Mouse (Mus musculus): ENCODE results near the gene Actr2. TPM values are rescaled to one million over a fixed set of nuclear protein-coding genes. Genes with fewer than 3 reads are reported as not detected.
"Not testable (repeated sequence)": the region's sequence is repeated elsewhere in the genome, so short reads cannot be mapped to it uniquely, and the experiment has no call there.

Gene Actr2
- polyA plus RNA-seq, 1 experiment from 2014 or later = 58.1 TPM

GRCm38 (mm10) chr11:20035343-20035928 lies 77.3 kb downstream of the Actr2 start:
- ATAC-seq (ENCODE audit: insufficient number of reproducible peaks, low FRiP score, low TSS enrichment, low read depth) (no peak; the same call in 1 of the 2 replicates), DNase-seq (ENCODE audit: low spot score) (no peak)
- H3K4me2 ChIP-seq (ENCODE audit: low read depth, severe bottlenecking) = no peak overlapping the region
- no peaks in the 10 kb centered on the region for H3K36me3 ChIP-seq (ENCODE audit: control insufficient read depth, insufficient read depth, low read length)
- H3K27ac ChIP-seq (replicated peaks; ENCODE audit: low read depth, low read length) = no peak overlapping the region
- WGBS = 71% methylated on average over 11 of the region's 11 CpGs
- H3K4me1 ChIP-seq (ENCODE audit: control insufficient read depth, insufficient read depth, low read length) = 0 out of 2 replicates have a peak, but pooled peaks cover 3% of the 10 kb centered on the region
- H3K9ac ChIP-seq (ENCODE audit: low read length) = no peak overlapping the region
- H3K9me3 ChIP-seq (ENCODE audit: control insufficient read depth, low read length) = no peaks in the 10 kb centered on the region
- no peak overlapping the region for H3K4me3 ChIP-seq (ENCODE audit: low read depth, low read length)
- no peaks in the 10 kb centered on the region for H3K27me3 ChIP-seq (ENCODE audit: control insufficient read depth, insufficient read depth, low read length)

GRCm38 (mm10) chr11:20034337-20034947 lies 78.3 kb downstream of the Actr2 start:
- H3K4me2 ChIP-seq (ENCODE audit: low read depth, severe bottlenecking) = no peak overlapping the region
- no peak overlapping the region for H3K27ac ChIP-seq (replicated peaks; ENCODE audit: low read depth, low read length)
- H3K36me3 ChIP-seq (ENCODE audit: control insufficient read depth, insufficient read depth, low read length) = no peaks in the 10 kb centered on the region
- DNase-seq (ENCODE audit: low spot score) (no peak), ATAC-seq (ENCODE audit: insufficient number of reproducible peaks, low FRiP score, low TSS enrichment, low read depth) (no peak)
- H3K9ac ChIP-seq (ENCODE audit: low read length) = no peak overlapping the region
- WGBS = 58% methylated on average over 14 of the region's 14 CpGs
- H3K27me3 ChIP-seq (ENCODE audit: control insufficient read depth, insufficient read depth, low read length) = no peaks in the 10 kb centered on the region
- 0 out of 2 replicates have a peak, but pooled peaks cover 3% of the 10 kb centered on the region for H3K4me1 ChIP-seq (ENCODE audit: control insufficient read depth, insufficient read depth, low read length)
- no peak overlapping the region for H3K4me3 ChIP-seq (ENCODE audit: low read depth, low read length)
- no peaks in the 10 kb centered on the region for H3K9me3 ChIP-seq (ENCODE audit: control insufficient read depth, low read length)

GRCm38 (mm10) chr11:20033541-20034160 lies 79.1 kb downstream of the Actr2 start:
- H3K4me3 ChIP-seq (ENCODE audit: low read depth, low read length) = no peak overlapping the region
- no peak for DNase-seq (ENCODE audit: low spot score)
- H3K27me3 ChIP-seq (ENCODE audit: control insufficient read depth, insufficient read depth, low read length) = no peaks in the 10 kb centered on the region
- H3K36me3 ChIP-seq (ENCODE audit: control insufficient read depth, insufficient read depth, low read length) = no peaks in the 10 kb centered on the region
- H3K4me1 ChIP-seq (ENCODE audit: control insufficient read depth, insufficient read depth, low read length) = 0 out of 2 replicates have a peak, but pooled peaks cover under 1% of the 10 kb centered on the region
- no peak overlapping the region for H3K9ac ChIP-seq (ENCODE audit: low read length)
- H3K9me3 ChIP-seq (ENCODE audit: control insufficient read depth, low read length) = no peaks in the 10 kb centered on the region
- no peak for ATAC-seq (ENCODE audit: insufficient number of reproducible peaks, low FRiP score, low TSS enrichment, low read depth)
- no peak overlapping the region for H3K4me2 ChIP-seq (ENCODE audit: low read depth, severe bottlenecking)
- H3K27ac ChIP-seq (replicated peaks; ENCODE audit: low read depth, low read length) = no peak overlapping the region
- WGBS = 77% methylated on average over 6 of the region's 6 CpGs

- Histone ChIP-seq H3K4me1 (ENCODE audit: control insufficient read depth, insufficient read depth, low read length) (no peaks in the 10 kb centered on the region), H3K36me3 (ENCODE audit: control insufficient read depth, insufficient read depth, low read length) (no peaks in the 10 kb centered on the region), H3K4me2 (ENCODE audit: low read depth, severe bottlenecking) (no peak overlapping the region), H3K9me3 (ENCODE audit: control insufficient read depth, low read length) (no peaks in the 10 kb centered on the region), H3K27ac (replicated peaks; ENCODE audit: low read depth, low read length) (no peak overlapping the region), H3K9ac (ENCODE audit: low read length) (no peak overlapping the region), H3K4me3 (ENCODE audit: low read depth, low read length) (no peak overlapping the region), H3K27me3 (ENCODE audit: control insufficient read depth, insufficient read depth, low read length) (no peaks in the 10 kb centered on the region)
- DNase-seq (ENCODE audit: low spot score) (peak; percentile 75), ATAC-seq (ENCODE audit: insufficient number of reproducible peaks, low FRiP score, low TSS enrichment, low read depth) (no peak)
- WGBS = 52% methylated on average over 8 of the region's 8 CpGs
These were observed 81.2 kb downstream of the Actr2 start for GRCm38 (mm10) chr11:20031536-20031935.

- ATAC-seq (ENCODE audit: insufficient number of reproducible peaks, low FRiP score, low TSS enrichment, low read depth); H3K9me3 ChIP-seq (ENCODE audit: control insufficient read depth, low read length); H3K9ac ChIP-seq (ENCODE audit: low read length); H3K4me3 ChIP-seq (ENCODE audit: low read depth, low read length); H3K4me1 ChIP-seq (ENCODE audit: control insufficient read depth, insufficient read depth, low read length); H3K36me3 ChIP-seq (ENCODE audit: control insufficient read depth, insufficient read depth, low read length); H3K27ac ChIP-seq (replicated peaks; ENCODE audit: low read depth, low read length); H3K4me2 ChIP-seq (ENCODE audit: low read depth, severe bottlenecking); H3K27me3 ChIP-seq (ENCODE audit: control insufficient read depth, insufficient read depth, low read length); DNase-seq (ENCODE audit: low spot score): not testable (repeated sequence)
- WGBS = 90% methylated on average over 5 of the region's 5 CpGs
These were observed 81.7 kb downstream of the Actr2 start for GRCm38 (mm10) chr11:20030973-20031372.

GRCm38 (mm10) chr11:20029014-20029413 lies 83.7 kb downstream of the Actr2 start:
- H3K27me3 ChIP-seq (ENCODE audit: control insufficient read depth, insufficient read depth, low read length) = no peaks in the 10 kb centered on the region
- H3K27ac ChIP-seq (replicated peaks; ENCODE audit: low read depth, low read length) = no peak overlapping the region
- no peaks in the 10 kb centered on the region; the same call in 1 of the 2 replicates for H3K36me3 ChIP-seq (ENCODE audit: control insufficient read depth, insufficient read depth, low read length)
- 95% methylated on average over 4 of the region's 4 CpGs for WGBS
- H3K9ac ChIP-seq (ENCODE audit: low read length) = no peak overlapping the region
- ATAC-seq (ENCODE audit: insufficient number of reproducible peaks, low FRiP score, low TSS enrichment, low read depth) (no peak), DNase-seq (ENCODE audit: low spot score) (no peak)
- H3K4me3 ChIP-seq (ENCODE audit: low read depth, low read length) = no peak overlapping the region
- no peak overlapping the region for H3K4me2 ChIP-seq (ENCODE audit: low read depth, severe bottlenecking)
- H3K4me1 ChIP-seq (ENCODE audit: control insufficient read depth, insufficient read depth, low read length) = no peaks in the 10 kb centered on the region
- H3K9me3 ChIP-seq (ENCODE audit: control insufficient read depth, low read length) = no peaks in the 10 kb centered on the region

- no peaks in the 10 kb centered on the region for H3K4me1 ChIP-seq (ENCODE audit: control insufficient read depth, insufficient read depth, low read length)
- H3K4me2 ChIP-seq (ENCODE audit: low read depth, severe bottlenecking) = no peak overlapping the region
- no peak overlapping the region for H3K27ac ChIP-seq (replicated peaks; ENCODE audit: low read depth, low read length)
- whole genome bisulfite sequencing = 89% methylated on average over 6 of the region's 6 CpGs
- ATAC-seq (ENCODE audit: insufficient number of reproducible peaks, low FRiP score, low TSS enrichment, low read depth) = no peak
- no peak overlapping the region for H3K9ac ChIP-seq (ENCODE audit: low read length)
- H3K4me3 ChIP-seq (ENCODE audit: low read depth, low read length) = no peak overlapping the region
- H3K36me3 ChIP-seq (ENCODE audit: control insufficient read depth, insufficient read depth, low read length) = no peaks in the 10 kb centered on the region; the same call in 1 of the 2 replicates
- no peaks in the 10 kb centered on the region for H3K27me3 ChIP-seq (ENCODE audit: control insufficient read depth, insufficient read depth, low read length)
- H3K9me3 ChIP-seq (ENCODE audit: control insufficient read depth, low read length) = no peaks in the 10 kb centered on the region
- no peak for DNase-seq (ENCODE audit: low spot score)
These were observed 84.3 kb downstream of the Actr2 start for GRCm38 (mm10) chr11:20028396-20028795.

GRCm38 (mm10) chr11:20027719-20028118 lies 85.0 kb downstream of the Actr2 start:
- H3K4me2 ChIP-seq (ENCODE audit: low read depth, severe bottlenecking) = no peak overlapping the region
- DNase-seq (ENCODE audit: low spot score) = no peak
- no peak for ATAC-seq (ENCODE audit: insufficient number of reproducible peaks, low FRiP score, low TSS enrichment, low read depth)
- H3K4me3 ChIP-seq (ENCODE audit: low read depth, low read length) = no peak overlapping the region
- no peaks in the 10 kb centered on the region for H3K27me3 ChIP-seq (ENCODE audit: control insufficient read depth, insufficient read depth, low read length)
- no peak overlapping the region for H3K27ac ChIP-seq (replicated peaks; ENCODE audit: low read depth, low read length)
- H3K9ac ChIP-seq (ENCODE audit: low read length) = no peak overlapping the region
- 73% methylated on average over 9 of the region's 9 CpGs for WGBS
- H3K36me3 ChIP-seq (ENCODE audit: control insufficient read depth, insufficient read depth, low read length) = no peaks in the 10 kb centered on the region; the same call in 1 of the 2 replicates
- no peaks in the 10 kb centered on the region for H3K4me1 ChIP-seq (ENCODE audit: control insufficient read depth, insufficient read depth, low read length)
- H3K9me3 ChIP-seq (ENCODE audit: control insufficient read depth, low read length) = no peaks in the 10 kb centered on the region
